Mouse (Mus musculus) neural tube, postnatal 0 days (tissue): Measurements from ENCODE around the gene G6pdx. TPM values are rescaled to one million over a fixed set of nuclear protein-coding genes. Genes with fewer than 3 reads are reported as not detected.

ENCODE experiments used
- polyA plus RNA-seq: library from polyadenylated mRNA; unstranded; fragments of >200 nt; fragmentation: Nextera tagmentation; extraction: Ambion mirVana; gene quantifications from 2 replicates; pipeline ENCODE4 v1.2.1, GENCODE M21; 2015

The G6pdx gene
- polyA plus RNA-seq = 38.9 and 41.4 TPM in 2 replicates

GRCm38 (mm10) chrX:74428826-74429276, at the start of gene G6pdx:
Gene G6pdx (minus strand): TSS chrX:74429194.

GRCm38 (mm10) chrX:74392535-74393443, 36.2 kb downstream of the G6pdx start, which contains the start of the genes Fam3a and Ikbkg:
Gene Fam3a (minus strand): TSS chrX:74393272.
Gene Ikbkg (plus strand): TSS chrX:74393290.

GRCm38 (mm10) chrX:74372888-74373549, 56.0 kb downstream of the G6pdx start, which contains the start of the genes Ubl4a and Slc10a3:
Gene Ubl4a (minus strand): TSS chrX:74373218.
Gene Slc10a3 (minus strand): TSS chrX:74373349.

Other genes with a start within 250 kb of the G6pdx start
- 43.8 and 61.0 TPM in 2 replicates for gene Flna, start 179.4 kb downstream of the G6pdx start, polyA plus RNA-seq
- 14.8 and 19.3 TPM in 2 replicates for gene Emd, start 174.5 kb downstream of the G6pdx start, polyA plus RNA-seq
- 381 and 413 TPM in 2 replicates for gene Rpl10, start 158.4 kb downstream of the G6pdx start, polyA plus RNA-seq
- gene Taz, start 147.3 kb downstream of the G6pdx start, polyA plus RNA-seq = 71.7 and 76.5 TPM in 2 replicates
- gene Dnase1l1, start 146.9 kb downstream of the G6pdx start, polyA plus RNA-seq = 4.8 and 6.5 TPM in 2 replicates
- 288 and 316 TPM in 2 replicates for gene Atp6ap1, start 132.1 kb downstream of the G6pdx start, polyA plus RNA-seq
- gene Gdi1, start 124.2 kb downstream of the G6pdx start, polyA plus RNA-seq = 703 and 737 TPM in 2 replicates
- 50.7 and 58.8 TPM in 2 replicates for gene Fam50a, start 116.2 kb downstream of the G6pdx start, polyA plus RNA-seq
- 17.0 and 25.9 TPM in 2 replicates for gene Plxna3, start 100.1 kb downstream of the G6pdx start, polyA plus RNA-seq
- 84.2 and 99.7 TPM in 2 replicates for gene Lage3, start 75.6 kb downstream of the G6pdx start, polyA plus RNA-seq
- 62.6 and 63.8 TPM in 2 replicates for gene Ubl4a, start 56.0 kb downstream of the G6pdx start, polyA plus RNA-seq
- gene Slc10a3, start 55.8 kb downstream of the G6pdx start, polyA plus RNA-seq = 7.3 TPM in 2 replicates
- 29.6 and 32.1 TPM in 2 replicates for gene Fam3a, start 35.9 kb downstream of the G6pdx start, polyA plus RNA-seq
- 9.5 and 9.7 TPM in 2 replicates for gene Ikbkg, start 35.9 kb downstream of the G6pdx start, polyA plus RNA-seq
- not detected in 2 replicates for gene Gm6880, start 52.2 kb upstream of the G6pdx start, polyA plus RNA-seq
- not detected in 2 replicates for gene Olfr1326-ps1, start 145.7 kb upstream of the G6pdx start, polyA plus RNA-seq
- gene Olfr1325, start 163.5 kb upstream of the G6pdx start, polyA plus RNA-seq = not detected in 2 replicates
- gene Gm5640, start 216.4 kb upstream of the G6pdx start, polyA plus RNA-seq = 0.13 TPM in 1 of 2 replicates, not detected in the other